Mouse (Mus musculus): Measurements from ENCODE around the gene Mthfd1l. TPM values are rescaled to one million over a fixed set of nuclear protein-coding genes. Genes with fewer than 3 reads are reported as not detected.

The Mthfd1l gene
- total RNA-seq, 2 experiments from 2014 or later: 8.0 to 9.1 TPM

GRCm38 (mm10) chr10:4078220-4078840 is 105.4 kb downstream of the Mthfd1l start:
- no peak for DNase-seq (ENCODE audit: low spot score in 2 of 2)

DNA sequence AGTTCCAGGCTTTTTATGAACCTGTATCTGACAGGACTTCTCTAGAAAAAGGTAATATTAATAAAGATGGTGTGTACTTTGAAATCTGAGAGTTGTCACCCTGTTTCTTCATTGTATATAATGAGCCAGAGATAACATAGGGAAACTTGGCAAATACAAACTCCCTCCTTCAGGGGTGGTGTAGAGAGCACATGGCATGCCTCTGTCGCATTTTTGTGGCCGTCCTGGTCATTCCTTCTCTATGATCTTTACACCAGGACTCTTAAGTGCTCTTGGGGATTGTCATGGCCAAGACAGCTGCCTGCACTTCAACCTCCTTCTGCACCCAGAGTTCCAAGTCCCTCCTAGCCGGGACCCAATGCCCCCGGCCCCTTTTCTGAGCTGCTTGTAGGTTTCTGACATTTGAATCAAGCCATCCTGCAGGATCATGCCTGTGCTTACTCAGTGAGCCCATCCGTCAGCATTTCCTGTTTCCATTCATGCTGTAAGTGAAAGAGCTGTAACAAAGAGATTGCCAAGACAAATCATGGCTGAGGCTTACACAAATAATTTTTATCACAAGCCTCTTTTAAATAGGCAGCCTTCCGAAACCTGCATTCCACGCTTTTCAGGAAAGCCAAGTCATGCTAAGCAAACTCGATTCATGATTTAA is 106.2 kb downstream of the Mthfd1l start:
- DNase-seq (ENCODE audit: low spot score in 2 of 2): no peak

GRCm38 (mm10) chr10:4079643-4080244 is 106.8 kb downstream of the Mthfd1l start:
- peak; percentile 58 to 67 for DNase-seq (ENCODE audit: low spot score in 2 of 2)

GRCm38 (mm10) chr10:4083609-4084008 is 110.7 kb downstream of the Mthfd1l start:
- no peak for DNase-seq (ENCODE audit: low spot score in 2 of 2)

DNA sequence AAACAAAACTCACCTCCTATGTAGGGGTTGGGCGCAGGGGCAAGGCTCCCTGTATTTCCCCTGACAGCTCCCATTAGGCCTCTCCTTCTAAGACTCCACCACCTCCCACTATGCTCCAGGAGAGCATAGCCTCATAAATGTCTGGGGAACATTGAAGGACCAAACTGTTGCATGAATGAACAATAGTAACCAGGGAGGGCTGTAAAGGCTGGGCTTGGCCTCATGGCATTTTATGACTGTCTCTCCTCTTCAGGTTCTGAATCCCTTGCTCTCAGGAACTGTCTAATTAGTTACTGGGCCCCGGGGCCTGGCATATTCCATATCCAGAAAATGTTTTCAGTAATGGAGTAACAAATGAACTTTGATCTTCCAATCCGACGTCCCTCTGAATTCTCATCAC is 112.0 kb downstream of the Mthfd1l start:
- no peak for DNase-seq (ENCODE audit: low spot score in 2 of 2)

DNA sequence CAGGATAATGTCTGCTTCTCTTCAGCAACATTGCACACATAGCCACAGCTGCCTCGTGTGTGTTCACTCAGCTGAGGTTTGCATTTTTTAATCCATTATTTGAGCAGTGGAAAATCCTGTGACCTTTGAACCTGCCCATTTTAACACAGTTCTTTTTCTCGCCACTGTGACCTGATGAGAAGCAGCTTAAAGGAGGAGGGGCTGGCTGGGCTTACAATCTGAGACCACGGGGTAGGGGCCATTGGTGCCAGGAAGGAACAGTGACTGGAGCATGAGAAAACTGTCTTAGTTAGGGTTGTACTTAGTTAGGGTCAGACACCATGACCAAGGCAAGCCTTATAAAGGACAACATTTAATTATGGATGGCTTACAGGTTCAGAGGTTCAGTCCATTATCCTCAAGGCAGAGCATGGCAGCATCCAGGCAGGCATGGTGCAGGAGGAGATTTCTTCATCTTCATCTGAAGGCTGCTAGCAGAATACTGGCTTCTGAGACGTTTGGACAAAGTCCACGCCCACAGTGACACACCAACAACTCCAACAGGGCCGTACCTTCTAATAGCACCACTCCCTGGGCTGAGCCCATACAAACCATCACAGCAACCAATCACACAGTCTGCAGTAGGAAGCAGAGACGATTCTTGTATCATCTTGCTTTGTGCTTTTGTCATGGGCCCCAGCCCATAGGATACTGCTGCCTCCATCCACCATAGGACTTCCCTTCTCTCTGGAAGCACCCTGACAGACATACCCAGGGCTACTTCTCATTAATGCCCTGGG is 112.6 kb downstream of the Mthfd1l start:
- DNase-seq (ENCODE audit: low spot score in 2 of 2): no peak

DNA sequence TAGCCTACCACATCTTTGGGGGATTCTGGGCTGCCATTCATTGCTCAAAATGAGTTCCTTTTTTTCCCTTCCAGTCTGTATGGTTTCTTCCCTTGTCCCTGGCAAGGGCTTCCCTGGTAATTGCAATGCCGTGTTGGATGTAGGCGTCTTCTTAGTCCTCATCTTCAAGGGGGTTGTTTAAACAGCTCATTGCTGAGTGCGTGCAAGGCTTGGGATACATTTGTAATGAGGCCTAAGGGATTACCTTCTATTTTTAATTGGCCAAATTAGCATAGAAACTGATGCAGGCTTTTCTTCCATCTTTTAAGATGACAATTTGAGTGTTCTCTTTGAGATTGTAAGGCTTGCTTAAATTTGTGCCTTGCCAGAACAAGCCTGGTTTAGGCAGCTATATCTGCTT is 114.6 kb downstream of the Mthfd1l start:
- DNase-seq (ENCODE audit: low spot score in 2 of 2): no peak

GRCm38 (mm10) chr10:4088744-4089414 is 116.0 kb downstream of the Mthfd1l start:
- DNase-seq (ENCODE audit: low spot score in 2 of 2): no peak

- no peak for DNase-seq (ENCODE audit: low spot score in 2 of 2)
These were observed 117.0 kb downstream of the Mthfd1l start for GRCm38 (mm10) chr10:4089885-4090284.

- no peak for DNase-seq (ENCODE audit: low spot score in 2 of 2)
These were observed 120.1 kb downstream of the Mthfd1l start for GRCm38 (mm10) chr10:4092990-4093389.

DNA sequence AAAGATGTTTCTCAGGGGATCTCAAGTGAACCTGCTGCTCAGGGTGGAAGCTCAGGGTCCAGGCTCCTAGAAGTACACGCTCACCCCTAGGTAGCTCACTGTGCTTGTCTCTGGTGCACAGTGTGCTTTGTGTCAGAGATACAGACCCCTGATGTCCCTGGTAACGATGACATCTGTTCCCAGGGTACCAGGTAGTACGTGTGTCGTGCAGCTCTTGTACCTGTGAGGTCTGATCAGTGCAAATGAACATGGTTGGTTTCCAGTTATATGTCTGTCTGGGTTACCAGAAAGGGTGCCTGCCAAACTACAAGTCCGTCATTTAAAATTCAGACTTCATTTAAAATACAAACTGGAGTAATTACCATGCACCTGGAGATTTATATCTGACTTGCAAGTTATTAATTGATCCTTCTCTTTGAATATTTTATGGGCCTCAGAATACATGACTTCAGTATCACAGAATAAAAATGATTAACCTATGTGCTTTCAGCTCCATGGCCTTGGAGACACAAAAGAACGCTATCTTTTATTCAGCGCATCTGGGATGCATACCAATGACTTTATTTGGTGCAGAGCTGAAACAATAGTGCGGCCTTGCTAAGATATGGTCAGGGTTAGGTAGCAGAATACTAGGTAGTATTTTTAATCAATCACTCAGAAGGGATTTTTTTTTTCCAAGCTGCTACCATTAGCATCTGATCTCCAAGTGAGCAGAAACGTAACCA is 121.3 kb downstream of the Mthfd1l start:
- DNase-seq (ENCODE audit: low spot score in 2 of 2): no peak

DNA sequence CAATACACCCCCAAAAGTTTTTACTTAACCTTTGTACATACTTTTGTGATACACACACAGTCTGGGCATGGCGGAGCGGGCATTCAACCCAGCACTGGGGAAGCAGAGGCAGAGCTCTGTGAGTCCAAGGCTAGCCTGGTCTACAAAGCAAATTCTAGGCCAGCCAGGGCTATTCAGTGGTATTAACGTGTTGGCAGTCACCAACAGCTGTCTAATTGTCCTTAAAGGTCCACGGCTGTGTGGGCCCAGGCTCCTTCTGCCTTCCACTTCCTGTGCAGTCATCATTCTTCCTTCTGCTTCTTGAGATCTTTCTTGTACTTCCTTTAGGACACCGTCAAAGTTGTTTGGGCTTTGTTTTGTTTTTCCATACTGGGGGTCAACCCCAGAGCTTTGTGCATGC is 123.2 kb downstream of the Mthfd1l start:
- no peak for DNase-seq (ENCODE audit: low spot score in 2 of 2)

DNA sequence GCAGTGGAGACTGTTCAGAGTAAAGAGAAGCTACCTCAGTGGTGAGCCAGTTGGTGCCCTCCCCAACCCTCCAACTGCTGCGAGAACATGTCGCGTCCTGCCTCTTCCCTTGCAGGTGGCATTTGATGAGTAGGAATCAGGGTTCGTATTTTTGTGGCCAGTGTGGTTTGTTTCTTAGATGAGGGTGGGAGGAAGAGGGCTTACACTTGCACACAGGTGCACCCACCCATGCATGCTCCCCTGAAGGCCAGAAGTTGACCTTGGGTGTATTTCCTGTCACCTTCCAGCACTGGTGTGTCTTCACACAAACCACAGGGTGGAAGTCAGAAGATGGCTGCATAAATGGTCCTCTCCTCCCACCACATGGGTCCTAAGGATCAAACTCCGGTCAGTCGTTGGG is 127.1 kb downstream of the Mthfd1l start:
- DNase-seq (ENCODE audit: low spot score in 2 of 2): no peak

GRCm38 (mm10) chr10:4105676-4106528 is 133.0 kb downstream of the Mthfd1l start:
- DNase-seq (ENCODE audit: low spot score in 2 of 2): no peak

DNA sequence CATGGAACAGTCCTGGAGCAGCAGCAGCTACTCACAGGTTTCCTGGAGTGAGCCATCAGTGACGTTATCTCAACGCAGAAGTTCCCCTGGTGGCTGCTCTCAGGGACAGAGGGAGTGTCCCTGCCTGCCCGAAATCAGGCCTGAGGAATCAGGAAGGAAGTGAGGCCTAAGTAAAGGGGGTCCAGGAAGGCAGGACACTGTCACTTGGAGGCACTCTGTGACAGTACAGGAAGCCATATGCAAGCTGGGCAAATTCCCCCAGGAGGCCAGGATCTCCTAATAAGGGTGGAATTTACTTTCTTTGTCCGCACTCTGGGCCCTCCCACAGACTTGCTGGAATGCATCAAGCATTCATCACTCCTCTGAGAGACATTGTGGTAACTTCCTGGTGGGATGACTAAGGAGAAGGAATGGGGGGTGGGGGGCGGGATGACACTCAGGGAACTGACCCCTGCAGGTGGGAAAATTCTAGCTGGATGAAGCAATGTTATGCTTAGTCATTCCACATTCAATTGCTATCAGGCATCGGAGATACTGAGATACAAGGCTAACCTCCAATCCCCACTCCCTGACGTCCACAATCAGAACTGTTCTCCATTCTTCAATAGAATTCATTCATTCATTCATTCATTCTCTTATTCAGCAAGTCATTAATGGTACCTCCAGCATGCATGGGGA is 134.9 kb downstream of the Mthfd1l start:
- DNase-seq (ENCODE audit: low spot score in 2 of 2): no peak

GRCm38 (mm10) chr10:4108462-4108861 is 135.5 kb downstream of the Mthfd1l start:
- no peak for DNase-seq (ENCODE audit: low spot score in 2 of 2)

GRCm38 (mm10) chr10:4111095-4111794 is 138.3 kb downstream of the Mthfd1l start:
- DNase-seq (ENCODE audit: low spot score in 2 of 2): no peak

DNA sequence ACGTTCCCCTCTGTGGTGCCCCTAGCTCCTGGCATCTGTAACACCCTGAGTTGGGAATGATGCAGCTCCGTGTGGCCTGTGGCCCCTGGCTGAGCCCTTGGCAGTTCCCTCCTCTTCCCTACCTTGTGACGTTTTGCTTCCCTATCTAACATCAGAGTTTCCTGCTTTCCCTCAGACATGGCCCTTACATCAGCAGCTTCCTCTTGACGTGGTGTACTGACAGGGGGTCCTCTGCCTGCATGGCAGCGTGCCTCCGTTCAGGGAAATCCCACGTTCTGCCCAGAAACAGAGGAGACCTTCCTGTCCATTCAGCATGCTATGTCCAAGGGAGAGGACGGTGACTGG is 138.8 kb downstream of the Mthfd1l start:
- no peak for DNase-seq (ENCODE audit: low spot score in 2 of 2)
